Mouse (Mus musculus) bone marrow macrophage, adult 2 months (primary cell): ENCODE data around the gene Tmem115. TPM values are rescaled to one million over a fixed set of nuclear protein-coding genes. Genes with fewer than 3 reads are reported as not detected.

Source experiments
- H3K27ac ChIP-seq: 2 replicates; pipeline ENCODE4 v1.5.1; 2012; ENCODE audit warnings: low read depth, low read length; ENCODE audit not compliant: insufficient read depth
- H3K4me1 ChIP-seq: 2 replicates; pipeline ENCODE4 v1.6.1; 2012; ENCODE audit warnings: low read length; ENCODE audit not compliant: control insufficient read depth, insufficient read depth
- H3K4me3 ChIP-seq: 2 replicates; pipeline ENCODE4 v1.5.1; 2012; ENCODE audit warnings: mild to moderate bottlenecking, low read length, moderate library complexity; ENCODE audit not compliant: insufficient read depth
- CTCF ChIP-seq: IDR thresholded peaks from 2 replicates; pipeline ENCODE4 v1.5.1; 2012; ENCODE audit warnings: low read depth, mild to moderate bottlenecking, low read length, moderate library complexity
- POLR2A ChIP-seq: IDR thresholded peaks from 2 replicates; pipeline ENCODE4 v1.6.1; 2012; ENCODE audit warnings: mild to moderate bottlenecking, low read depth, low read length, borderline replicate concordance
- polyA plus RNA-seq: library from polyadenylated mRNA; stranded (reverse); fragments of >200 nt; gene quantifications from 2 replicates; pipeline ENCODE4 v1.2.4, GENCODE M21; 2012; ENCODE audit not compliant: missing spikeins, insufficient read depth, insufficient read length

Tmem115 gene
- polyA plus RNA-seq, 1 experiment, result 20.9 TPM

DNA sequence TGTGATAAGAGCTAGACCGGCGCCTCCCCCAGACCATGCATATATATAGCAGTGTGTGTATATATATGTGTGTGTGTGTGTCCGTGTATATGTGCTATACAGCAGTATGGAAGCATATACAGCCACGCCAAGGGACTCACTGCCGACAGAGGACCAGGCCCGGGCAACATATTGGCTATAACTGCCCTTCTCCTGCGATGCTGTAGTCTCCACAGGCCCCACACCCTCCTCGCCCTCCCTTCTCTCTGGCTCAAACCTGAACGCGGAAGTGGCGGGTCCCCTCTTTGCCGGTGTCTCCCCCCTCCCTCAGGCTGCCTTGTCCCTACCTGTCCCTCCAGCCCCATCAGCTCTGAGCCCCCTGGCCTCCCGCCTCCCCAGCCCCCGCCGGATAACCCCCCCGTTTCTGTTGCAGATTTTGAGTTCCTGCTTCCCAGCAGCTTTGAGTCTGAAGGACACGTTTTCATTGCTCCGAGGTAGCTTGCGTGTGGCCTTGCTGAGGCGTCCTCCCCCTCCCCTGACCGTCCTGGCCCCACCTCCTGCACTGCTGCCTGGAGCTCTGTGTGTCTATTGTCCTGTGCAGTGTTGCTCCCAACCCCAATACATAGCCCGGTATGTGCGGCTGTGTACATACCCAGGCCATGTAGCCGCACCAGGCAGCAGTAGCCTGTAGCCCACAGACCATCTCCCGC is 11.9 kb upstream of the Tmem115 start:
- TF ChIP-seq CTCF (no peak), POLR2A (no peak)
- H3K27ac ChIP-seq, result no peak overlapping the region
- no peaks in the 10 kb centered on the region for H3K4me1 ChIP-seq
- no peak overlapping the region for H3K4me3 ChIP-seq

DNA sequence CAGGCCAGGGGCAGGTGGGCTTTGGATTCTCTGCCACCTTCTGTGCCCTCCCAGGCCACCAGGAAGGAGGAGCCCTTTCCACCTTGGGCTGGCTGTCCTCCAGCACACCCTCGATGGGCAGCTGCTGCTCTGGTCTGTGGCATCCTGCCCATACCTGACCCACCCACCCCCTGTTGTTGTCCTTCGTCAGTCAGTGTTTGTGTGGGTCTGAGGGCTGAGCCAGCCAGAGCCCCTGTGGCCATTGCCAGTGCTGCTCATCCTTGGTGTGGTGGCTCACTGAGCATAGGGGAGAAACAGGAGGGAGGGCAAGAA is 11.4 kb upstream of the Tmem115 start:
- no peak overlapping the region for H3K4me3 ChIP-seq
- no peak overlapping the region for H3K27ac ChIP-seq
- no peak for TF ChIP-seq POLR2A
- TF ChIP-seq CTCF, result no peak
- H3K4me1 ChIP-seq, result no peaks in the 10 kb centered on the region

DNA sequence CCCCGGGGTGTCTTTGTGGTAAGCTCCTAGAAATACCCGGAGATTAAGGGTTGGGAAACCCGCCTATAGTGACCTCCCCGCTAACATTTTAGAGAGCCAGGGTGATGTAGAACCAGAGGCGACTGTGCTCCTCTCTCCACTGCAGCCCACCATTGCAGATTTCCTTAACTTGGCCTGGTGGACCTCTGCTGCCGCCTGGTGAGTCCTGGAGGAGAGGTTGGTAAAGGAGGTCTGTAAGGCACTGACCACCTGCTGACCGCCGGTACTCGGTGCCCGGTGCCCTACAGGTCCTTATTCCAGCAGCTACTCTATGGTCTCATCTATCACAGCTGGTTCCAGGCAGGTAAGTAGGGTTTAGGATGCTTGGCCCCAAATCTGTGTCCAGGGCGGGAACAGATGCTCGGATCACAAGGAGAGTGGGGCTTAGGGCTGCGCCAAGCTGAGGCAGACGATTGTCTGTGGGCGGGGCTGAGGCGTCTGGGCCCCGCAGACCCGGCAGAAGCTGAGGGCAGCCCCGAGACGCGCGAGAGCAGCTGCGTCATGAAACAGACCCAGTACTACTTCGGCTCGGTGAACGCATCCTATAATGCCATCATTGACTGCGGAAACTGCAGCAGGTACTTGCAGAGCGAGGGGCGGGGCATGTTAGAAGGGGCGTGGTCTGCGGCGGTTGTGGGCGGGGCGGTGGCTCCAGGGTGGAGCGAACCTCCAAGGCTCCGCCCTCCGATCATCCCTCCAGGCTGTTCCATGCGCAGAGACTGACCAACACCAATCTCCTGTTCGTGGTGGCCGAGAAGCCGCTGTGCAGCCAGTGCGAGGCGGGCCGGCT is 7.3 kb upstream of the Tmem115 start:
- no peak overlapping the region for H3K27ac ChIP-seq

DNA sequence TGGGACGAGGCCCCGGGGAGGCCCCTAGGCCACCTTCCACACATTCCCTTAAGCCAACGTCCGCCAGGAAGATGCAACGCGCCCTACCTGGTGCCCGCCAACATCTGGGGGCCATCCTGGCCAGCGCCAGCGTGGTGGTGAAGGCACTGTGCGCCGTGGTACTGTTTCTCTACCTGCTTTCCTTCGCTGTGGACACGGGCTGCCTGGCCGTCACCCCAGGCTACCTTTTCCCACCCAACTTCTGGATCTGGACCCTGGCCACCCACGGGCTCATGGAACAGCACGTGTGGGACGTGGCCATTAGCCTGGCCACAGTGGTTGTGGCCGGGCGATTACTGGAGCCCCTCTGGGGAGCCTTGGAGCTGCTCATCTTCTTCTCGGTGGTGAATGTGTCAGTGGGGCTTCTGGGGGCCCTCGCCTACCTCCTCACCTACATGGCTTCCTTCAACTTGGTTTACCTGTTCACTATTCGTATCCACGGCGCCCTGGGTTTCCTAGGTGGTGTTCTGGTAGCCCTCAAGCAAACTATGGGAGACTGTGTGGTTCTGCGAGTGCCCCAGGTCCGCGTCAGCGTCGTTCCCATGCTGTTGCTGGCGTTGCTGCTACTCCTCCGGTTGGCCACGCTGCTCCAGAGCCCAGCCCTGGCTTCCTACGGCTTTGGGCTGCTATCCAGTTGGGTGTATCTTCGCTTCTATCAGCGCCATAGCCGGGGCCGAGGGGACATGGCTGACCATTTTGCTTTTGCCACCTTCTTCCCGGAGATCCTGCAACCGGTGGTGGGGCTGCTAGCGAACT is 860 bp downstream of the Tmem115 start:
- no peak for TF ChIP-seq POLR2A
- no peak for TF ChIP-seq CTCF
- H3K4me3 ChIP-seq, result peak overlapping the region; percentile 81
- peak overlapping the region; percentile 79 for H3K27ac ChIP-seq
- H3K4me1 ChIP-seq, result peaks cover 11% of the 10 kb centered on the region

More for the DNA sequence above, 7.3 kb upstream of the Tmem115 start:
- H3K4me1 ChIP-seq, result no peaks in the 10 kb centered on the region
- H3K4me3 ChIP-seq, result peak overlapping the region; percentile 20
- TF ChIP-seq CTCF (no peak), POLR2A (no peak)

DNA sequence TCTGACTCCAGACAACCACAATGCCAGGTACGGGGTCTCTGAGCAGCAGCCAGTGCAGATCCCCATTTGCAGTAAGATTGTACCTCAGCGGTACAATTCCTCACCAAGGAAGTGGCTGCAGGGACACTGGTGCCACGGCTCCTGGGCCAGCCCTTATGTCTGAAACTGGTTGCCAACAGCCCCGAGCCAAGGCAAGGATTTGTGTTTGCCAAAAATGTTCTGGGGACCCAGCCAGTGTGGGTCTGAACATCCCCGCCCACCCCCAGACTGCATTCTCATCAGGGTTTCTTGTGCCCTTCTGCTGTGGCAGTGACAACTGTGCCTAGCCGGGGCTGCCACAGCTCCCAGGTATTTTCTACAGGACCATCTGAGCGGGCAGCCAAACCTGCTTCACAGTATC is 4.5 kb downstream of the Tmem115 start:
- H3K27ac ChIP-seq, result no peak overlapping the region
- H3K4me1 ChIP-seq, result peaks cover 17% of the 10 kb centered on the region
- TF ChIP-seq CTCF, result no peak
- no peak for TF ChIP-seq POLR2A
- no peak overlapping the region for H3K4me3 ChIP-seq

DNA sequence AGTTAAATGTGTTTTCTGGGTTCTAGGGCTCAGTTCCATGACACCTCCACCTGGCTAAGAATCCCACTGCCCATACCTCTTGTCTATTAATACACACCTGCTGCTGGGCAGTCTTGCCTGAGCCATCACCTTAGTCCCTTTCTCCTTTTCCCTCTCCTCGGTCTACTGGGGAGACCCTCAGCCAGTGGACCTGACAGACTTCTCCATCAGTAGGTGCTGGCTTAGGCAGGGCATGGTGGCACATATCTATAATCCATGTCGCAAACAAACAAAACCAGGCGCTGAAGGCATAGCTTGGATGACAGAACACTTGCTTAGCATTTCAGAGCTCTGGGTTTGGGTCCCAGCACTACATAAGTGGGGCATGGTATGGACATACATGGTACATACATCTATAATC is 5.0 kb downstream of the Tmem115 start:
- no peak for TF ChIP-seq POLR2A
- no peak for TF ChIP-seq CTCF
- Histone ChIP-seq H3K4me1 (peaks cover 17% of the 10 kb centered on the region), H3K4me3 (no peak overlapping the region), H3K27ac (no peak overlapping the region)

DNA sequence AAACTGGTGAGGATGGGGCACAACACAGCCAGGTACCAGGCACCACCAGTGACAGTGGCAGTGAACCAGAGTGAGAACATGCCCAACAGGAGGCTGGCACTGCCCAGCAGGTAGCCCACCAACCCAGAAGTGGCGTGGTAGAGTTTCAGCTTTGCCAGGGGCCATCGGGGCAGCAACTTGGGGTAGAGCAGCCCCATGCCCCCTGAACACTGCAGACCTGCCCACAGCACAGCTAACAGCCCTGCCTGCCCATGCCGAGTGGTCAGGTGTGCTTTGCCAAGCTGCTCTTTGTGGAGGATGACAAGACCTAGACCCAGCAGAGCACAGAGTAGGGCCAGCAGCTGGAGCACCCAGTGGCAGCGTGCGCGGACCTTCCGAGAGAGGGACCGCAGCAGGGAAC is 6.2 kb downstream of the Tmem115 start:
- Histone ChIP-seq H3K4me3 (no peak overlapping the region), H3K4me1 (peaks cover 17% of the 10 kb centered on the region)
- TF ChIP-seq CTCF (no peak), POLR2A (no peak)

DNA sequence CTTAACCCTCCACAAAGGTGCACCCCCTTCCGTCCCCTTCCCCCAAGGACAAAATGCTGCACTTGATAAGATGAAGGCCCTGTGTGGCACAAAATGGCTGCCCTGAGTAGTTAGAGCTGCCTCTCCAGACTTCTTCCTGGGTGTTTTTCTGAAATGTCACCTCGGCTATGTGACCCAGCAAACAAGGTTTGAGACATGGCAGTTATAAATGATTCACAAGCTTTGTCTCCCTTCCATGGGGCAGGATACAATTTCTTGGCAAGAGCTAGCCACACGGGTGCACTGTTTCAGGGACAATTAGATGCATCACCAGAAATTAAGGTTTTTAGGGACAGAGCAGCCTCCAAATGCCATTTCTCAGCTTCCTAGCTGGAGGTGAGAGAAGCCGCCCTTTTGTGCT is 6.7 kb downstream of the Tmem115 start:
- Histone ChIP-seq H3K27ac (no peak overlapping the region), H3K4me3 (no peak overlapping the region), H3K4me1 (peaks cover 17% of the 10 kb centered on the region)
- TF ChIP-seq POLR2A (no peak), CTCF (no peak)

More for the DNA sequence above, 6.2 kb downstream of the Tmem115 start:
- no peak overlapping the region for H3K27ac ChIP-seq

DNA sequence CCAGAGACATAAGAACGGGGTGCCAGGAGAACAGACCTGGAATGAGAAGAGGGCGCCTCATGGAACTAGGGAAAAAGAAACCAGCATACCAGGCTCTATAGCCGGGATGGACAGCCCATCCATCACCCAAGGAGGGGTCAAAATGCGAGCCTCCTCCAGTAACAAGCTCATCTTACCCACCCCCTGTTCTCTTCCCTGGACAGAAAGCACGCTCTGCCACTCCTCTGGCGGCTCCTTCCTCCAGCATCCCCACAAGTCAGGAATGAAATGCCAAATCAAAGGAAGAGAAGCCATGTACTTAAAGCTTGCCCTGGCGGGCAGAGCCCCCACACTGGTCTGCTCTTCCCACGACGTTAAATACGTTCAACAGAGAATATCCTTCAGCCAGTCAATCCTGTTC is 7.3 kb downstream of the Tmem115 start:
- Histone ChIP-seq H3K4me1 (peaks cover 15% of the 10 kb centered on the region), H3K27ac (no peak overlapping the region), H3K4me3 (peak overlapping the region; percentile 67)
- no peak for TF ChIP-seq CTCF
- no peak for TF ChIP-seq POLR2A
